Mouse (Mus musculus) adrenal gland (tissue): ENCODE data around the gene Tex9.
"Not testable (repeated sequence)": the region's sequence is repeated elsewhere in the genome, so short reads cannot be mapped to it uniquely, and the experiment has no call there.

ENCODE experiments used
- intact Hi-C: fragments of 180-260 bp; cut with DNase I; formaldehyde crosslinking; loops from one replicate; pipeline ENCODE4 v1.15.1; 2025

Tex9 gene

DNA sequence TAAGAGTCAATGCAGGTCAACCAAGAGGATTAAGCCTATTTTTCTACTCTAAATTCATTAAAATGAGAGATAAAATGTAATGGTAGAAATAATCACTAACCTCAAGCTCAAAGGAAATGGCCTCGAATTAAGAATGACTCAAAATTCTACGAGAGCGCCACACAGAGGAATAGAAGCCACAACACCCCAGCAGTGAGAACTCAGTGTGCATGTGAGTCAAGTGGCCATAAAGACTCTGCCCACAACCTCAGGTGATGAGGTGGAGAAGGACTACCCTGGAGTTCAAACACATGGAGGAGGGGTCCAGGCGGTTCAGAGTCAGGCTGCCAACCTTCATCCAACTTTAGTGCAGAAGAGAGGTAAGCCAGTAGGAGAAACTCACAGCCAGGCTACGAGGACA lies 2.9 kb downstream of the Tex9 start:
- intact Hi-C loops, result no loop called here

DNA sequence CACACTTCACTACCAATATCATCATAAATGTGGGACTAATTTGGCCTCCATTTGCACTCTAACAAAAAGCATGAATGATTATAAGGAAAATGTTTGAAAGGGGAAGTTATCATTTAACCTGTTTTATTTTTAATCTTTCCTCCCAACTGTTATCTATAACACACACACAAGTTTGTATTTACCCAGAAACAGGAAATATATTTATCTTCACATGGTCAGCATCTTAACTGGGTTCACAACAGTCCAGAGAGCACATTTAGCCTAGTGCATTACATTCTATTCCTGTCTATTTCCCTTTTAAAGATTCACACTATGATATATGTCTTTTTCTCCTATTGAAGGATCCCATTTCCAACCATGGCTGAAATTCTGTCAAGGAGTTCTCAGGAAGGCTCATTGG lies 3.5 kb downstream of the Tex9 start:
- intact Hi-C loops, result no loop called here

DNA sequence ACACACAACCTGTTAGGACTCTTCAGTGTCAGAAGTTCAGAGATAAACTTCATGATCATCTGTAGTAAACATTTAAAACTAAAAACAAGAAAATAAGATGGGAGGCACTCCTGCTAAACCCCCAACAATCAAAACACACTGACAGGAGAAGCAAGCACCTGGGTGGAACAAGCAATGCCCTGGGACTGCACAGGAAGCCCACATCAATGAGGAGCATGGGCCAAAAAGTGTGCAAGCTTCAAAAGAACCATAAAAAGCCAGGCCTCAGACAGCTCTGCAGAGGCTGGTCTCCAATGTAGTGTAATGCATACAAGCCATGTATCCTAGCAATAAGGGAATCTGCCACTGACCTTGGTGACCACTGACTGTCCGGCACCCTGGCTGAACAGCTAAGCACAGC lies 12.7 kb downstream of the Tex9 start:
- intact Hi-C loops, result no loop called here

DNA sequence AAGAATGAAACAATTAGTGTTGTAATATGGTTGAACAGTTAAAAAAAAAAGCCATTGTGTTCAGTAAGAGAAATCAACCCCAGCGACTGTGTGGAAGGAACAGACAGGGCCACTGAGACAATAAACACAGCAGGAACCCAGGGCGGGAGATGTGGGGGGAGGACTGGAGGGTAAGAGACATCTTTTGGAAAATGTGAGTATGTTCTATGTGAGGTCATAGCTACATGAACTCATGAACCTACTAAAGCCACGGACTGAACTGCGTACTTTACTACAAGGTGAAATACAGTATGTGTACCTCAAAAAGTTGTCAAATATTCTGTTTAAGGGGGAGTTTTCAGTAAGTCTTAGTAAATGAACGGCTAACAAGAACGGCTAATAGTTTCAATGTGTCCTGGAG lies 14.7 kb downstream of the Tex9 start:
- intact Hi-C loops, result no loop called here

DNA sequence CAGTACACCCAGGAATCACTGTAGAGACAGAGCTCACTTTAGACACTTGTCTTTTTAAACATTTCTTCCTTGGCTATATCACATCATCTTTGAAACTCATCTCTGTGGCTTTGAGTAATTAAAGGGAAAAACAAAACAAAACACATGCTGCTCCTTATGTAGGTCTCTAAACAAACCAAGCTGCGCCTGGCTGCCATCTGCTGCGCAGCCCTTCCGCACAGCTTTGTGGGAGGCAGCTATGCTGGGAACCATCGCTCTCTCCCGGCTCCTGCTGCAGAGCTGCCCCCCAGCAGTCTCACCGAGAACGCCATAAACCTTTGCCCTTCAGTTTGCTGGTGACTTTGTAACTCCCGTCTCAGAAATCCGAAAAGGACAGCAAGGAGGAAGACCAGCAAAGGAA lies 16.5 kb downstream of the Tex9 start:
- intact Hi-C loops, result no loop called here

GRCm38 (mm10) chr9:72469851-72470250 lies 22.2 kb downstream of the Tex9 start:
- intact Hi-C loops, result loop anchor here (10.0 kb wide), 1 partner anchor 135 kb away; no protein-coding TSS in a partner anchor

- intact Hi-C loops, result loop anchor here (10.0 kb wide), 1 partner anchor 136 kb away; no protein-coding TSS in a partner anchor
Observed at GRCm38 (mm10) chr9:72468616-72469015, 23.4 kb downstream of the Tex9 start.

DNA sequence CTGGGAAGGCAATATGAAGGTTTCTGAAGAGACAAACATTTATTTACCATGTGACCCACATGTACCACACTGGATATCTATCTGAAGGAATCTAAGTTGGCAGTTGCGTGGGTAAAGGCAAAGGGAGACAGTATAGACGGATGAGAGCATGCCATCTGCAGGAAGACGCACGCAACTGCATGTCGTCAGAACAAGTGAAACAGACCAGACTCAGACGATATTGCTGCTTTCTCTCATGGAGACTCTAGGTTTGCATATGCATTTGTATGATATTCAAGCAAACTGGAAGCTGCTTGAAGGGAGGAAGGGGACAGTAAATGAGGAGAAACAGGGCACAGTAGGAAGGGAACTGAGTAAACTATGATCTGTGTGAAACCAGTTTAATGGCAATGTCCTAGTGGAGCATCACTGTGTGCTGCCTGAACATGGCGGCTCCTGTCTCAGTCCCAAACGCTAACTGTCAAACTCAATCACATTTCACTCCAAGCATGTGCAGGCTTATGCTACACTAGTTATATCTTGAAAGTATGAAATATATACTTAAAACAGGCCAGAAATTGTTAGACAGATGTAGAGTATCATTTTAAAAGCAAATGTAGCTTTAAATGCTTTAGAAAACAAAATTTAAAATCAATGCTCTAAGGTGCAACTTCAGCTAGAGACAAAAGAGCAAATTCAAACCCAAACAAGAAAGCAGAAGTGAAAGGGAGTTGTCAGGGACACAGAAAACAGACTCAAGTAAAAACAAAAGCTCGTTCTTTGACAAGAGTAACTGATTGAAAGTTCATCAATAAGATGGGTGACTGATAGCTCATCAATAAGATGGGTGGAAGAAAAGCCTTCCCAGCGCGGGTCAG lies 24.2 kb downstream of the Tex9 start:
- intact Hi-C loops, result loop anchor here (10.0 kb wide), 1 partner anchor 137 kb away; no protein-coding TSS in a partner anchor

DNA sequence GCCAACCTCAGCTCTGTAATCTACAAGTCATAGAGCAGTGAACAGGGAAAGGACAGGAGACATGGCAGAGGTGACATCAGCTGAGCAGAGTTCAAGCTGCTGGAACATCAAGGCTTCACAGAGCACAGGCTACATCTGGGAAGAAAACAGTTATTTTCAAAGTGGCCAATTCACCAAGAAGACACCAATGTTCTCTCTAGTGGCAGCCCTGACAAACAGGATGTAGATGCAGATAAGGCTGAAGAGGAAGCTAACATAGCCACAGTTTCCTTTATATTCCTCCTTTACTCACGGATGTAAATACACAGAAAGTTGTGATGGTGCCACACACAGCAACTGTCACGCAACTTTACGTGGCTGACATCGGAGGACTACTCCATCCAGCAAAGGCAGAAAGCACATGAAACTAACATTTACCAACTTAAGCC lies 26.2 kb downstream of the Tex9 start:
- intact Hi-C loops, result loop anchor here (10.0 kb wide), 1 partner anchor 139 kb away; no protein-coding TSS in a partner anchor

- intact Hi-C loops, result loop anchor here (10.0 kb wide), 1 partner anchor 140 kb away; no protein-coding TSS in a partner anchor
Observed at GRCm38 (mm10) chr9:72464806-72465205, 27.2 kb downstream of the Tex9 start.

GRCm38 (mm10) chr9:72462427-72462826 lies 29.6 kb downstream of the Tex9 start:
- intact Hi-C loops, result loop anchor here (10.0 kb wide), 1 partner anchor 142 kb away; no protein-coding TSS in a partner anchor

- intact Hi-C loops, result loop anchor here (10.0 kb wide), 1 partner anchor 144 kb away; no protein-coding TSS in a partner anchor
Observed at GRCm38 (mm10) chr9:72460767-72461166, 31.2 kb downstream of the Tex9 start.

DNA sequence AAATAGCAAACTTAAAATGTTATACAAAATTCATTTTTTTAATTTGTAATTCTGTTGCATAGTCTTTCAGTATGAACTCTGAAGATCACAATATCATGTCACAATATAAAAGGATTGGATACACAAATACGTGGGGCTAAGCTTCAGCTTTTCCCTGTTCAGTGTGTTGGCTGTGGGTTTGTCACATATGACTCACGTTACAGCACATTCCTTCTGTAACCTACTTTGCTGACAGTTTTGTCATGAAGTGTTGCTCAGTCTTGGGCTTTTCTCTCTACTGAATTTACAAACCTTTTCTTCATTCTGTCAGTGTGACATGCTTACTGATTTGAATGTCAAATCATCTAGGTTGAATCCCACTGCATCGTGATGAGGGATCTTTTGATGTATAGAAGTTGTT lies 32.3 kb downstream of the Tex9 start:
- intact Hi-C loops, result loop anchor here (10.0 kb wide), 1 partner anchor 145 kb away; no protein-coding TSS in a partner anchor

DNA sequence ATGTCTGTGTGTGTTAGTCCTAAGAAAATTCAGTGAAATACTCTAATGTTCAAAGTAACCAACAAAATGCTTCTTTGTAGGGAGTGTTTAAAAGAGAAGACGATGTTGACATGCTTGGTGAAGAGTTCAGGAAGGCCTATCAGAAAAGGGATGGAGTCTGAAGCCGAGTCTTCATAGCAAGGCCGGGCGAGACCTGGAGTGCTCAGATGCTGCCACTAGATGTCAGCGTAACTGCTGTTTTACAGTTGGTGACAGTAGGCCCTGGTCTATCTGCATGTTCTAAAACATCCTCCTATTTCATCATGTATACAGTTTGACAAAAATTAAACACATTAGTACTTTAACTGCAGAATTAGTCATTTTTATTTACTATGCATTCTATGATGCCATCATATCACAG lies 33.8 kb downstream of the Tex9 start:
- intact Hi-C loops, result no loop called here

DNA sequence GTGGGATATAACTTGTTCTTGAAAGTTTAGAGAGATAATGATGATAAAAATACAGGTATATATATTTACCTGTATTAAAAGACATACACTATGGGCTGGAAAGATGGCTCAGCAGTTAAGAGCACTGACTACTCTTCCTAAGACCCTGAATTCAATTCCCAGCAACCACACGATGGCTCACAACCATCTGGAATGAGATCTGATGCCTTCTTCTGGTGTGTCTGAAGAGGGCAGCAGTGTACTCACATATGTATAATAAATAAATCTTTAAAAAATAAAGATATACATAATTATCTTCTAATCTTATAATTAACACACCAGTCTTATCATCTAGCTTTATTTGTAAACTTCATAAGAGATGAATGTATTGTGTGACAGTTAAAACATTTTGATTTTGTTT lies 35.6 kb downstream of the Tex9 start:
- intact Hi-C loops, result no loop called here

DNA sequence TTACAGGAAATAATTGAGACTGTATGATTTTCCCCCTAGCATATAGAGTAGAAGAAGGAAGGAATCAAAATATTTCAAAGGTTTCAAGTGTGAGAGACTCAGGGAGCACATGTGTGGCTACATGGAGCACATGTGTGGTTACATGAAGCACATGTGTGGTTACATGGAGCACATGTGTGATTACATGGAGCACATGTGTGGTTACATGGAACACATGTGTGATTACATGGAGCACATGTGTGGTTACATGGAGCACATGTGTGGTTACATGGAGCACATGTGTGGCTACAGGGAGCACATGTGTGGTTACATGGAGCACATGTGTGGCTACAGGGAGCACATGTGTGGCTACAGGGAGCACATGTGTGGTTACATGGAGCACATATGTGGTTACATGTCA lies 37.7 kb downstream of the Tex9 start:
- intact Hi-C loops, result not testable (repeated sequence)

- intact Hi-C loops, result no loop called here
Observed at GRCm38 (mm10) chr9:72451111-72451510, 40.9 kb downstream of the Tex9 start.

DNA sequence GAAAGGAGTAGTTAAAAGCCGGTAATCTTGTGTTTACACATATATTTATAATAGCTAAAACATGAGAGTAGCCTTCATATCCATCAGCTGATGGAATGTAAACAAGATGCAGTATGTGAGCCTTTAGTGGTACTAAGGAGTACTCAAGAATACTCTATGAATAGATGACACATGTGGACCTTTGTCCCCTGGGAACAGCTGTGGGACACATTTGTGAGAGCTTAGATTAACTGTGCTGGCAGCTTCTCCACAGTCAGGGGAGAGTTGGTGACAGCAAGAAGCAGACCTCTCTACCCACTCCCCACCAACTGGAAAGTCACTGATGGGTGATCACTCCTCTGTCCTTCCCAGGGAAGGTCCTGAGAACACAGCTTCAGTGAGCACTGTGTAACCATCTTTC lies 41.6 kb downstream of the Tex9 start:
- intact Hi-C loops, result no loop called here

- intact Hi-C loops, result no loop called here
Observed at GRCm38 (mm10) chr9:72449841-72450240, 42.2 kb downstream of the Tex9 start.

DNA sequence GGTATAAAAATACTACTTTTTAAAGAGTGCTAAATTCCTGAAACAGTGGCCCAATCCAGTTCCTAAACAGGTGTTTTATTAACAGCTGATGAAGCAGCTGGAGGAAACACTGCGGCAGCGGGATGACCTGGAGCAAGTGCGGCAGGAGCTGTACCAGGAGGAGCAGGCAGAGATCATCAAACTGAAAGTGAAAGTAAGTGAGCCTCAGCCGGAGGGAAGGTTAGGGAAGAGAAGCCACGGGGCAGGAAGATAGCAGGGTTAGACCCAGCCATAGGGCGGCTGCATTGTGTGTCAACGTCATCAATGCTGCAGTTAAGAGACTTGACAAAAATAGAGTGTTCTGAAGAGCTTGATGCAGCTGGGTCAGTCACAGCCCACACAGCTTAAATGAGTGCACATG lies 42.6 kb downstream of the Tex9 start:
- intact Hi-C loops, result no loop called here

GRCm38 (mm10) chr9:72448026-72448425 lies 44.0 kb downstream of the Tex9 start:
- intact Hi-C loops, result no loop called here

- intact Hi-C loops, result no loop called here
Observed at GRCm38 (mm10) chr9:72441927-72442715, 49.9 kb downstream of the Tex9 start.
